Mouse (Mus musculus) heart, embryonic 11.5 days (tissue): ENCODE data around the gene Gm45783. TPM values are rescaled to one million over a fixed set of nuclear protein-coding genes. Genes with fewer than 3 reads are reported as not detected.
"Not testable (repeated sequence)": the region's sequence is repeated elsewhere in the genome, so short reads cannot be mapped to it uniquely, and the experiment has no call there.

Experiments used
- ATAC-seq: fragments of 200-750 bp; cut with Nextera tagmentation; replicated peaks from 2 replicates; pipeline ENCODE4 v1.8.0; 2017; ENCODE audit warnings: moderate library complexity; ENCODE audit not compliant: insufficient number of reproducible peaks, low FRiP score, low TSS enrichment
- H3K27ac ChIP-seq: fragments of 300-500 bp; sonication (generic); 2 replicates; pipeline ENCODE4 v1.5.1; 2014; ENCODE audit warnings: mild to moderate bottlenecking, low read depth, low read length
- H3K27me3 ChIP-seq: fragments of 300-500 bp; sonication (generic); 2 replicates; pipeline ENCODE4 v1.6.1; 2014; ENCODE audit warnings: mild to moderate bottlenecking, low read length, mixed read lengths; ENCODE audit not compliant: control insufficient read depth, insufficient read depth
- H3K36me3 ChIP-seq: fragments of 300-500 bp; sonication (generic); 2 replicates; pipeline ENCODE4 v1.6.1; 2014; ENCODE audit warnings: mild to moderate bottlenecking, low read length, moderate library complexity, mixed read lengths; ENCODE audit not compliant: control insufficient read depth, insufficient read depth
- H3K4me1 ChIP-seq: fragments of 300-500 bp; sonication (generic); 2 replicates; pipeline ENCODE4 v1.6.1; 2014; ENCODE audit warnings: low read length; ENCODE audit not compliant: control insufficient read depth, insufficient read depth
- H3K4me2 ChIP-seq: fragments of 300-500 bp; sonication (generic); 2 replicates; pipeline ENCODE4 v1.6.1; 2014; ENCODE audit warnings: mild to moderate bottlenecking, moderate library complexity
- H3K4me3 ChIP-seq: fragments of 300-500 bp; sonication (generic); 2 replicates; pipeline ENCODE4 v1.5.1; 2014; ENCODE audit warnings: low read depth, low read length
- H3K9ac ChIP-seq: fragments of 300-500 bp; sonication (generic); 2 replicates; pipeline ENCODE4 v1.6.1; 2014; ENCODE audit warnings: mild to moderate bottlenecking, low read depth, low read length, moderate library complexity
- H3K9me3 ChIP-seq: fragments of 300-500 bp; sonication (generic); replicated peaks from 2 replicates; pipeline ENCODE4 v1.6.1; 2016; ENCODE audit warnings: low read length; ENCODE audit not compliant: control insufficient read depth
- WGBS: fragments of 180-500 bp; shearing (Covaris S2); extraction: QIAGEN DNeasy Blood & Tissue Kit; methylation state at CpG from one replicate; pipeline ENCODE4 v1.1.7; 2014; ENCODE audit not compliant: insufficient replicate concordance; 5-methylcytosine and 5-hydroxymethylcytosine counted together
- microRNA-seq: library from miRNA; unstranded; fragments of <30 nt; microRNA quantifications from one replicate; pipeline ENCODE4, GENCODE M21; 2016; ENCODE audit warnings: borderline number of aligned reads
- polyA plus RNA-seq: library from polyadenylated mRNA; unstranded; fragments of >200 nt; fragmentation: Nextera tagmentation; extraction: Ambion mirVana; gene quantifications from 2 replicates; pipeline ENCODE4 v1.2.1, GENCODE M21; 2014

Gene Gm45783
- polyA plus RNA-seq = not detected in 2 replicates

- H3K36me3 ChIP-seq, H3K4me3 ChIP-seq, H3K9me3 ChIP-seq, H3K4me2 ChIP-seq, ATAC-seq, H3K27me3 ChIP-seq, H3K9ac ChIP-seq, H3K4me1 ChIP-seq, H3K27ac ChIP-seq: not testable (repeated sequence)
- 46% methylated on average over 12 of the region's 12 CpGs for WGBS
These were observed at the start of gene Gm45783 for GRCm38 (mm10) chr7:7374431-7374830. Gene Gm45783 (minus strand): TSS chr7:7374573.

GRCm38 (mm10) chr7:7399603-7400002 lies 25.2 kb upstream of the Gm45783 start, which contains the start of gene Vmn2r31:
Gene Vmn2r31 (minus strand): TSS chr7:7399703.
- not testable (repeated sequence) for H3K9me3 ChIP-seq, ATAC-seq, H3K9ac ChIP-seq, H3K36me3 ChIP-seq, H3K27ac ChIP-seq, H3K27me3 ChIP-seq, H3K4me2 ChIP-seq, H3K4me1 ChIP-seq, H3K4me3 ChIP-seq

GRCm38 (mm10) chr7:7337509-7337908 lies 36.9 kb downstream of the Gm45783 start, which contains the start of gene Vmn2r30:
Gene Vmn2r30 (minus strand): TSS chr7:7337609.
- WGBS = no CpG with 5 or more reads among the region's 1 CpGs
- not testable (repeated sequence) for H3K9me3 ChIP-seq, H3K4me3 ChIP-seq, H3K36me3 ChIP-seq, H3K4me1 ChIP-seq, ATAC-seq, H3K27me3 ChIP-seq, H3K9ac ChIP-seq, H3K4me2 ChIP-seq, H3K27ac ChIP-seq

GRCm38 (mm10) chr7:7295595-7295994 lies 78.8 kb downstream of the Gm45783 start:
- H3K27ac ChIP-seq = no peak overlapping the region
- H3K4me2 ChIP-seq = no peak overlapping the region
- H3K27me3 ChIP-seq = no peaks in the 10 kb centered on the region
- no peak for ATAC-seq
- H3K4me3 ChIP-seq = no peak overlapping the region
- H3K4me1 ChIP-seq = no peaks in the 10 kb centered on the region
- H3K9me3 ChIP-seq = no peaks in the 10 kb centered on the region
- H3K36me3 ChIP-seq = peaks cover 14% of the 10 kb centered on the region
- WGBS = 80% methylated on average over 16 of the region's 16 CpGs
- H3K9ac ChIP-seq = no peak overlapping the region

Small RNA genes within 50 kb of the gene (microRNA-seq; reads per million reads assigned to microRNA genes)
- gene Mir5620 = 0.81 reads per million, percentile 9 among the genes with 10 or more reads in this experiment

Other genes with a start within 250 kb of the Gm45783 start
- gene Zfp773, start 237.8 kb downstream of the Gm45783 start, polyA plus RNA-seq = 0.61 and 0.67 TPM in 2 replicates
- gene Zfp418, start 203.2 kb downstream of the Gm45783 start, polyA plus RNA-seq = 1.5 and 2.0 TPM in 2 replicates
- gene Zfp772, start 164.6 kb downstream of the Gm45783 start, polyA plus RNA-seq = 4.6 TPM in 2 replicates
- gene Vmn2r29, start 127.2 kb downstream of the Gm45783 start, polyA plus RNA-seq = 0.17 TPM in 1 of 2 replicates, not detected in the other
- gene Gm45844, start 96.3 kb downstream of the Gm45783 start, polyA plus RNA-seq = 1.1 and 1.4 TPM in 2 replicates
- gene Clcn4, start 73.7 kb downstream of the Gm45783 start, polyA plus RNA-seq = 35.7 and 44.3 TPM in 2 replicates
- not detected in 2 replicates for gene Vmn2r30, start 37.0 kb downstream of the Gm45783 start, polyA plus RNA-seq
- not detected in 2 replicates for gene Vmn2r31, start 25.1 kb upstream of the Gm45783 start, polyA plus RNA-seq
- not detected in 2 replicates for gene Vmn2r32, start 105.4 kb upstream of the Gm45783 start, polyA plus RNA-seq
- not detected in 2 replicates for gene Vmn2r33, start 192.2 kb upstream of the Gm45783 start, polyA plus RNA-seq